Mouse (Mus musculus): ENCODE data around the gene Elof1.
"Not testable (repeated sequence)": the region's sequence is repeated elsewhere in the genome, so short reads cannot be mapped to it uniquely, and the experiment has no call there.

Elof1 gene

DNA sequence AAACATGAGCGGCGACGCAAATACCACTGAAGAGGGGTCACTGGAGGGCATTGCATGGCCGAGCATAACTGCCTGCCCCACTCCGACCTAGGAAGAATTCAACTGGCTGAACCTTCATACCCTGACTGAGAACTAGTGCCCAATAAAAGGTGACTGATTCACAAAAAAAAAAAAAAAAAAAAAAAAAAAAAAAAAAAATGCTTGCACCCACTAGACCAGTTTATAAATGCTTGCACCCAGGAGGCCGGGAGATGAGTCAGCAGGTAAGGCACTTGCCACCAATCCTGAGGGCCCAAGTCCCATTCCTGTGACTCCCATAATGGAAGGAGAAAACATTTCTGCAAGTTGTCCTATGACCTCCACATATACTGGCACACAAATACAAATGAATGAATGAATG, 24.2 kb downstream of the Elof1 start:
- no peak for DNase-seq (ENCODE audit: low read depth)

DNA sequence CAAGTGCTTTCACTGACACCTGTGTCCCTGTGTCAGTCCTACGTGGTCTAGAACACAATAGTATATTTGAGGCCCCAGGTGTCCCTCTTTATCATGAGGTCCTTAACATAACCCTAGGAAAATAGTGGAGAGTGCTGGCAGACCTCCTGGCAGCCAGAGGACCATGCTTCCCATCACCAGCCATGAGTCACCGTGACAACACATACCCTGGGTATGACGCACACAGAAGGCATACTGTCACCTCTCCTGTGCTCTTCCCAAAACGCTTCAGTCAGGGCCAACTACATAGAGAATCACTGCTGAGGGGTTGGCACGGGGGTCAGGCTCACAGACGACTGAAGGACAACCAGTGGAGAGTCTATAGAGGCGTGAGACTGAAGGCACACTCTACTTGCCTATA, 27.0 kb downstream of the Elof1 start:
- DNase-seq (ENCODE audit: low read depth), result peak; percentile 77

DNA sequence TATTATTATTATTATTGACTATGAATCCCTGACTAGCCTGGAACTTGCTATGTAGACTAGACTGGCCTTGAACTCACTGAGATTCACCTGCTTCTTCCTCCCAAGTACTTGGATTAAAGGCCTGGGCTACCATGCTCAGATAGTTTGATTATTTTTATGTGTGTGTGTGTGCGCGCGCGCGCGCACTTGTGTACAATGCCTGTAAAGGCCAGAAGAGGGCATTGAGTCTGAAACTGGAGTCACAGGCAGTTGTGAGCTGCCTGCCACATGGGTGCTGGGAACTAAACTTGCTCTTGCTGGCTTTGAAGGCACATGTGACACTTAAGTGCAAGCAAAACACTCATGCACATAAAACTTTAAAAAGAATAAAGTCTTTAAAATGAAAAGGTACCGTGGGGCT, 27.7 kb downstream of the Elof1 start:
- peak; percentile 11 for DNase-seq (ENCODE audit: low read depth)

DNA sequence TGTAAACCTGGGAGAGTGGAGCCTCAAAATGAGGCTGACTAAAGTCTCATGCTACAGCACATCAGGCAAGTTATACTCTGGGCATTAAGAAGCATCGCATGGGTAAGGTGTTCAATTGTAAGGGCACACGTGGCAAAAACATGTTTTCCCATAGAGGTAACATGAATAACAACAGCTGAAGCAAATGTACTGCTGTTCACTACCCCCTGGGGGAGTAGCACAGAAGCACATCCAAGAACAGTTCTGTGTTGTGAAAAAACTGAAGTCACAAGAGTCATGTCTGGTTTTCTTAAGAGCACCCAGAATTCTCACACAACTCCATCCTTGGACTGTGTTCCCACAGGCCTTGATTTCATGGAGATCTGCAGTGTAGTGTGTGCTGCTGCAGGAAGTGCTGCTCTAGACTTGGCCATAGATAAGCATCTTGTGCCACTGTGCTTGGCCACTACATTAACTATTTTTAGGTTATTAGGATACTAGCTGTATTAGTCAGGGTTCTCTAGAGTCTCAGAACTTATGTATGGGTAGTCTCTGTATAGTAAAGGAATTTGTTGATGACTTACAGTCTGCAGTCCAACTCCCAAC, 29.8 kb downstream of the Elof1 start:
- peak; percentile 8 for DNase-seq (ENCODE audit: low read depth)

DNA sequence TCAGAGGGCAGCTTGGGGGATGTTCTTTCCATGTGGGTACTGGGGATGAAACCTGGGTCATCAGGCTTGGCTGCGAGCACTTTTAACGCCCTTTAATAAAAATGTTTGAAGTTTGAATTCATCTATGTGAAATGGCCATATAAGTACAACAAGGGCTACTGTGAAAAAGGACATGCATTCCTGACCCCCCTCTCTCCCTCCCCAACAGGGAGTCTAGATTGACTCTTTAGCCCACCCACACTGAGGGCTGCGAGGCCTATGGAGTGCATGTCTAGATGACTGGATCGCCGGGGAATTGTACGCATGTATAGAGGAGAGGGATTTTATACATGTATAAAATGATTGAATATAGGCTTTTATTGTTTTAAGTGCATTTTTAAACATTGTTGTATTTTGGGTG, 31.0 kb downstream of the Elof1 start:
- DNase-seq (ENCODE audit: low read depth), result no peak

DNA sequence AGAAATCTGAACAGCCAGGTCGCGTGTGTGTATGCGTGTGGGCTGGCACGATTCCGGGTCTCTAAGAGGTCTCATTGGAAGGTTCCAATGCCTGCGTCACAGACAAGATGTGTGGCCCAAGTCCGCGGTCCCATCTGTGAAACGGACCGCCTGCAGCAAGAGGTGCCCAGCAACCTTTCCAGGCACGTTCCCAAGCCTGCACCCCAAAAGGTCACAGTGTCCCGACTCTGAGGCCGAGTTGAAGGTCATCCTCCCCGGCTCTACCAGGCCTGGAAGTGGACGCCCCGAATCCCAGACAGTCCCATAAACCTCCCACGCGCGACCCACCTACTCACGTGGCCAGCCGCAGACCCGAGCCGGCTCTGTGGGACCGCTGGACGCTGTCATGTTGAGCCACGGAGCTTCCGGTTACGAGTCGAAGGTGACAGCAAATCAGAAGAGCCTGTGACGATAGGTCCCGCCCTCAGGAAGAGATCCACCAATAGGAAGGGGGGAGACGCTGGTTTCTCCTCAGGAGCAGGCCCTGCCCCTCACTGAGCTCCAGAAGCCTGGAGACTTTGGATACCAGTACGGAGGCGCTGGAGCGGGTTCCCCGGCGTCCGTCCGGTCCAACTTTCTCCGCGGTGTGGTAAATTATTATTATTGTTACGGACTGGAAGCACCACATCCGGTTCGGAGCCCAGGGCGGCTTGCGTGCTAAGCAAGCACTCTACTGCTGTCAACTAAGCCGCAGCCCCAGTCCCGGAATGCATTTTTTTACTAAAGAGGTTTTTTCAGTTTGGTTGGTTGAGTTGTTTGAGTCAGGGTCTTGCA, 31.7 kb downstream of the Elof1 start, which contains the start of gene Ecsit:
TSS of gene Ecsit (minus strand) at position 417 of the 813 bp plus-strand sequence.
- DNase-seq (ENCODE audit: low read depth), result peak; percentile 95

DNA sequence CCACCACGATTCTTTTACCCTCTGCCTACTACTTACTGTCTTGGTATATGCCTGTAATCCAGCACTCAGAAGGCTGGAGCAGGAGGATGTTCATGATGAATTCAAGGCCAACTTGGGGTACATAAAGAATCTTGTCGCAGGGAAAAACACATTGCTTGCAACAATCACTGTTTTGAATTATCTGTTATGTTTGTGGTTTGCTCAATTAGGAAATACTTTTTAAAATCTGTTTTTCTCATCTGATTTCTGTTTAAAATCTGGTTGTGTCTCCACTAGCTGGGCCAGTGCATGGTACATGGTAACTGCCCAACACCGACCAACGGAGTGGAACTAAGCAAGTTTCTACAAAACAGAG, 32.3 kb downstream of the Elof1 start:
- no peak for DNase-seq (ENCODE audit: low read depth)

DNA sequence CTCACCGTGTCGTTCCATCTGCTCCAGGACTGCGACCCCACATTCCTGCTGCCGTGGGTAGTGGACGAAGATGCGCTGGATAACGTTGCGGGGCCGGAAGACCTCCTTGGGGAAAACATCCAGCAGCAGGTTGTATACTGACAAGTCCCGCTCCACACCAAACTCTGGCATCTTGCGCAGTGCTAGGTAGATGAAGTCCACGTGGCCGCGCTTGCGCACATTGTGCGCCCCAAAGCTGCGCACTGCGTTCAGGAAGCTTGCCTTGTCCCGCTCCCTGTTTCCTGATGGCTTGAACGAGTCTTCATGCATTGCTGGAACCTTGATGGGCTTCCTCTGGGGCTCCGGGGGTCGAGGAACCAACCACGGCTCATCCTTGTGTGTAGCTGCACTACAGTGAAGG, 40.7 kb downstream of the Elof1 start:
- DNase-seq (ENCODE audit: low read depth), result no peak

DNA sequence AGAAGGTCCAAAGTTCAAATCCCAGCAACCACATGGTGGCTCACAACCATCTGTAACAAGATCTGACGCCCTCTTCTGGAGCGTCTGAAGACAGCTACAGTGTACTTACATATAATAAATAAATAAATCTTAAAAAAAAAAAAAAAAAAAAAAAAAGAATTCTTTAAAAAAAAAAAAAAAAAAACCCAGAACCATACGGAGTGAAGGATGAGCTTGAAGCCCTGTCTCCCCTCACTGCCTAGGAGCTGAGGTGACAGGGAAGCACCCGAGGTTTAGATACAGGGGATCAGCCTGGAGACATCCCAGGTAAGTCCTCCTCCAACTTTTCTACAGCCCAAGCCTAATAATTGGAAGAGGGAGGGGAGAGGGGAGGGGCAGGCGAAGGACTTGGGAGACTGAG, 41.2 kb downstream of the Elof1 start:
- not testable (repeated sequence) for DNase-seq (ENCODE audit: low read depth)

DNA sequence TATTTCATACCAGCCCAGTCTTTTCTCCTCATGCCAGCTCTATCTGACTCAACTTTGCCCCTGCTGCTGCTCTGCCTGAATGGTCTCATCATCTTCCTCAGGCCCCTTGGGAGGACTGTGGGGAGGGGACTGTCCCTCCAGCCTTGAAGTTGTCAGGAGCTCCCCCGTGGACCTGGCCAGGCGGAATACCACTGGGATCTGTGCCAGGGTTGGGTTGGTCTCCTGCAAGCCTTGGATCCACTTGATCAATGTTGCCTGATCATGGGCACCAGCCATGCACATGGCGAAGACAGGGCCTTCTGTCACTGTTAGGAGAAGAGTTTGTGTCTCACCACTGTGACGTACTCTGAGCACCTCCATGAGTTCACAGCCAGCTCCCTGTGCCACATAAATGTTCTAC, 44.7 kb downstream of the Elof1 start:
- no peak for DNase-seq (ENCODE audit: low read depth)

DNA sequence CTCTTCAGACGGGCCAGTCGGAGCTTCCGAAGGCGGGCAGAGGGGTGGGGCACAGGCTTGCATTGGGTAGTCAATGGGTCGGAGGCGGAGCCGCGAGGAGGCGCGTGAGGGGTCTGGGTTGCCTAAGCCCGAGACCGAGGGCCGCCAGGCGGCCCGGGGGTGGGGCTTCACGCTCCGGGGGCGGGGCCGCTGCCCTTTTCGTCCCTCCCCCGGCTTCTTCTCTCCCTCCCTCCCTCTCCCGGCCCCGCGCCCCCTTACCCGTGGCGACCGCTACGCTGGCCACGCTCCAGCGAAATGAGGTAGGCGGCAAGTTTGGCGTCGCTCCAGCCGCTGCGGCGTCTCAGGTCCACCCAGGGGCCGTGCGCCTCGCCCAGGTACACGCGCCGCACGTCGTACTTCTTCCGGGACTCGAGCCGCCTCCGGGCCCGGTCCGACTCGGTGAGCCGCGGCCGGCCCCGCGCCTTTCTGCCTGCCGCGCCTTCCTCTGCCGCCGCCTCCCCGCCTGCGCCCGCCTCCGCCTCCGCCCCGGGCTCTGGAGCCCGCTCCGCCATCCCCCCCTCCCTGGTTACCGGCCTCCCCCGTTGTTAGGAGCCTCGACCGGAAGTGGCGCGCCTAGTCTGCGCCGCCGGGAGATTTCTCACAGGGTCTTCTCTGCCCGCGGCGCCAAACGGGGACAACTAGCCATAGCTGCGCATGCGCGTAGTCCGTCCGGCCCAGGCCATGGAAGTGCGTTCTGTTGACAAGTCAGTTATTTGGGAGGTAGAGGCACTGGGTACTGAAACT, 46.0 kb downstream of the Elof1 start, which contains the start of the genes Gm49318 and Zfp653:
TSS of gene Gm49318 (minus strand) at position 469 of the 783 bp plus-strand sequence.
TSS of gene Zfp653 (minus strand) at position 586 of the 783 bp plus-strand sequence.
- DNase-seq (ENCODE audit: low read depth), result peak; percentile 98

DNA sequence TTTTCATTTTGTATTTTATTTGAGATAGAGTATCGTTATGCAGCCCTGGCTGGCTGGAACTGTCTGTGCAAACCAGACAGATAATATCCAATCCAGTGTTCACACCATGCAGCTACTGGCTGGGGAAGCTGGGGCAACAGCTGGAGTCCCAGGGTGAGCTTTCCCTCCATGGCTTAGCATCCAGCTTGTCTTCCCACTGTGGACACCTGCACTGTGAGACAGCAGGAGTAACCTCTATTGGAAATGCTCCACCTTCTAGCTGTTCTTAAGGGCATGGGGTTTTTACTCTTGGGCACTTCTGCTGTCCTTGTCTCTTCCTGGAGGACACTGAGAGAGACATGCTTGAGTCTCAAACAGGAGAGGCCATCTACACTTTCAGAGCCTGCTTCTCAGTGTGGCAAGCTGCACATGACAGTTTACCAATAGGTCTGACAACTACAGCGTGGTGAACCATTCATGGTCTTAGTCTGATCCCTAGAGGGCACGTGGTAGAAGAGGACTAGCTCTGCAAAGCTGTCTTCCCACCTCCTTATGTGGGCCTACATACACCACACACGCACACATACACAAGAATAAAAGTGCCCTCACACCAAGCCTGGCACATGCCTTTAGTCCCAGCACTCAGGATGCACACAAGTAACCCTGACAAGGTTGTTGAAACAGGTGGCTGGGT, 47.0 kb downstream of the Elof1 start:
- DNase-seq (ENCODE audit: low read depth), result no peak

DNA sequence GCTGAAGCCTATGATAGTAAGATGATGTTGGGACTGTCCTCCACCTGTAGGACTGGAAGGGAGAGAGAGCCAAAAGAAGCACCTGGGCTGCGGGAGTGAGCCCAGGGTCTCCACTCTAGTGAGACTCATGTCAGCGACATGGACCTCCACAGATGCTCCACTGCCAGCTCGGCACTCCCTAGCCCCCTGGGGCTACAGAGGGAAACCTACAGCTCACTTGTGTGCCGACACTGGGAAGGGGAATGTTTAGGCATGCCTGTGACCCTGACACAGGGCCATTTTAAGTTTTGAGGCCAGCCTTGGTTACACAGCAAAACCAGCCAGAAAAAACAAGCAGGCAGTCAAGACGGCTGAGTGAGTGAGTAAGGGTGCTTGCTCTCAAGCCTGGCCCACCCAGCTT, 49.8 kb downstream of the Elof1 start:
- DNase-seq (ENCODE audit: low read depth), result no peak

DNA sequence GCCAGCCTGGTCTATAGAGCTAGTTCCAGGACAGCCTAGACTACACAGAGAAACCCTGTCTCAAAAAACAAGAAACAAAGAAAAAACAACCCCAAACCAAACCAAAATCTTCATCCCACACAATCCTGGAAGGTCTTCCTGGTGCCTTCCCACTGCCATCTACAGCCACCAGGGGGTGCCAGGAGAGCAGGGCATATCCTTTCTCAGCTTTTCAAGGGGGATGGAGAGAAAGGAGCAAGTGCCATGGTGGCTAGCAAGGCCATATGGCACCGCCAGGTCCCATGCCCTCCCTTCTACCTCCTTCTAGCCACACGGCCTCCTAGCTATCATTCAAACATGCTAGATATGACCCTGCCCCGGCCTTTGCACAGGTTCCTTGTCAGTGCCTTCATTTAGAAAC, 50.5 kb downstream of the Elof1 start:
- DNase-seq (ENCODE audit: low read depth), result peak; percentile 77

DNA sequence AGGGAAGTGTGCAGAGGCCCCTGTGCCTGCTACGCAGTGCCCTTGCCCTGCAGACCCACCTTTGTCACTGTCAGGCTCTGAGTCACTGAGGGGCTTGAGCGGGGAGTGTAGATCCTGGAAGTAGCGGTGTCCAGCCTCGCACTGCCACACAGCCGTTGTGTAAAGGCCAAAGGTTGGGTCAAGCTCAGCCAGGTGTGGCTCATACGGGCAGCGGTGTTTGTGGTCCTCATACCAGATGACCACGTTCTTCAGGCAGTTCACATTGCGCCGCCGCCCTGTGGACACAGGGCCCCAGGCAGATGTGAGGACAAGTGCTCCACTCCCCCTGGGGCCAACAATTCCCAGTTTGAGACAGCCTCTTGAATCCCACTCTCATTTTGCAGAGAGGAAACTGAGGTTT, 51.3 kb downstream of the Elof1 start:
- no peak for DNase-seq (ENCODE audit: low read depth)

DNA sequence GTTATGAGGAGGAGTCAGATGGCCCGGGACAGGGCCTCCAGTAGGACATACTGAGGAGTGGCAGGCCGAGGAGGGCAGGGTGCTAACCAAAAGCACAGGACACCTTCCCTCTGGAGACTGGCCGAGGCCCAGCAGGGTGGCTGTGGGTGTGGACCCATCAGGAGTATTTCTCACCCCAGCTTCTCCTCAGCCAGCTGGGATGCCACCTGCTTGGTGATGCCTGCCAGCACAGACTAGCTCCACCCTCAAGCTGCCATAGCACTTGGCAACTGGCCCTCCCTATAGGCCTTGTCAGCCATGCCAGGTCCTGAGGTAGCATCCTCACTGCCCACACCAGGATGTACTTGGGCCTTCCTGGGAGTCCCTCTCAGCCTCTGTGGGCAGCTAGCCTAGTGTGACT, 52.6 kb downstream of the Elof1 start:
- no peak for DNase-seq (ENCODE audit: low read depth)

Data from NIH3T3 (cell line).